Mouse (Mus musculus) ES-CJ7 (cell line): ENCODE measurements around the gene 1500009C09Rik.
A peak's percentile ranks its signal among the peaks of the same experiment; 100 is the strongest.

Experiments used
- DNase-seq: peaks from one replicate; pipeline ENCODE4 v3.0.0; 2011; ENCODE audit warnings: low read depth, low spot score

Gene 1500009C09Rik

GRCm38 (mm10) chr15:82252097-82252496 is at the start of gene 1500009C09Rik:
Gene 1500009C09Rik, plus strand, starts transcription at chr15:82252397.
- DNase-seq, result no peak

GRCm38 (mm10) chr15:82203090-82203489 is 49.1 kb upstream of the 1500009C09Rik start:
- no peak for DNase-seq

- DNase-seq, result no peak
Measured at GRCm38 (mm10) chr15:82203611-82204351, 48.4 kb upstream of the 1500009C09Rik start.

- DNase-seq, result no peak
Measured at GRCm38 (mm10) chr15:82204680-82205371, 47.4 kb upstream of the 1500009C09Rik start.

- no peak for DNase-seq
Measured at GRCm38 (mm10) chr15:82206365-82207104, 45.7 kb upstream of the 1500009C09Rik start.

- no peak for DNase-seq
Measured at GRCm38 (mm10) chr15:82207105-82207459, 45.1 kb upstream of the 1500009C09Rik start.

- DNase-seq, result no peak
Measured at GRCm38 (mm10) chr15:82207504-82208219, 44.5 kb upstream of the 1500009C09Rik start.

- no peak for DNase-seq
Measured at GRCm38 (mm10) chr15:82208307-82208706, 43.9 kb upstream of the 1500009C09Rik start.

GRCm38 (mm10) chr15:82209295-82210050 is 42.7 kb upstream of the 1500009C09Rik start:
- no peak for DNase-seq

GRCm38 (mm10) chr15:82210801-82211200 is 41.4 kb upstream of the 1500009C09Rik start:
- no peak for DNase-seq

GRCm38 (mm10) chr15:82211281-82211680 is 40.9 kb upstream of the 1500009C09Rik start:
- DNase-seq, result no peak

- no peak for DNase-seq
Measured at GRCm38 (mm10) chr15:82211911-82212751, 40.1 kb upstream of the 1500009C09Rik start.

GRCm38 (mm10) chr15:82212752-82213063 is 39.5 kb upstream of the 1500009C09Rik start, which contains the start of gene Shisa8:
Gene Shisa8, minus strand, starts transcription at chr15:82212815.
- DNase-seq, result no peak

GRCm38 (mm10) chr15:82213222-82213621 is 39.0 kb upstream of the 1500009C09Rik start:
- DNase-seq, result no peak

- DNase-seq, result no peak
Measured at GRCm38 (mm10) chr15:82215332-82216046, 36.7 kb upstream of the 1500009C09Rik start.

- DNase-seq, result no peak
Measured at GRCm38 (mm10) chr15:82216142-82216827, 35.9 kb upstream of the 1500009C09Rik start.

GRCm38 (mm10) chr15:82217039-82217438 is 35.2 kb upstream of the 1500009C09Rik start:
- DNase-seq, result peak; percentile 77

- DNase-seq, result no peak
Measured at GRCm38 (mm10) chr15:82217980-82218379, 34.2 kb upstream of the 1500009C09Rik start.
